Mouse (Mus musculus): ENCODE measurements around the gene Zmynd11.
"Not testable (repeated sequence)": the region's sequence is repeated elsewhere in the genome, so short reads cannot be mapped to it uniquely, and the experiment has no call there.

The Zmynd11 gene

DNA sequence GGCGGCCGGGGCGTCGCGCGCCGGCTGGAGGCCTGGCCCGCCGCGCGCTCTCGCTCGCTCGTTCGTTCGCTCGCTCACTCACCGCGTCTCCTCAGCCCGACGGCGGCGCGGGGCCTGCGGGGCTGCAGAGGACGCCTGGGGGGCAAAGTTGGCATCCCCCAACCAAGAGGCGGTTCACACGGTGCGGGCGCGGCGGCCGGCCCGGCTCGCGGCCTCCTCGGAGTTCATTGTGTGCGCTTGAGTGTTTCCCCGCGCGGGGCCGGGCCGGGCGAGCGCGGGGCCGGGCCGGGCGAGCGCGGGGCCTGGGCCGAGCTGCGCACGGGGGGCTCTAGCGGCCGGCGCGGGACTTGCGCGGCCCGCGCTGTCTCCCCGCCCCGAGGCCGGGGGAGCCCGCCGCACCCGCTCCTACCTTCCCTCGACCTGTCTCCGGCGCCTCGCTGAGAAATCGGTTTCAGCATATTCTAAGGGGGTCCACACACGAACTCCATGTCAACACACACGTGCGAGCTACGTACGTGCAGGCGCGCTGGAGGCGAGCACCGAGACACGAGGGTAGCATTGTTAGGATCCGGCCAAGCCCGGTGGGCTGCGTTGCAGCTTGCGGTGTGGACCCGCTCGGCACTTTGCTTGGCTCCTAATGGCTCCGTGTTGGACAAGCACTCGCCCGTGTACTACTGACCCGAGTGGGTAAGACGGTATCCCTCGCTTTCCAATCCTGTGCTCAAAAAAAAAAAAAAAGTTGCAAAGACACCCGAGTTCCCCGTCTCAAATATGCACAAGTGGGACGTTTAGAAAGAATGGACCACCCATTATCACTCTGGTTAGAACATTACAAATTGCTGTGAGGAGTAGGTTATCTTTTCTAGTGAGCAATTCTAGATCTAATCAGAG lies at the start of gene Zmynd11:
Zmynd11 (minus strand) TSS at position 685 of the 891 bp plus-strand sequence.
- peak; percentile 40 to 53 for DNase-seq (ENCODE audit: low spot score in 2 of 2)

DNA sequence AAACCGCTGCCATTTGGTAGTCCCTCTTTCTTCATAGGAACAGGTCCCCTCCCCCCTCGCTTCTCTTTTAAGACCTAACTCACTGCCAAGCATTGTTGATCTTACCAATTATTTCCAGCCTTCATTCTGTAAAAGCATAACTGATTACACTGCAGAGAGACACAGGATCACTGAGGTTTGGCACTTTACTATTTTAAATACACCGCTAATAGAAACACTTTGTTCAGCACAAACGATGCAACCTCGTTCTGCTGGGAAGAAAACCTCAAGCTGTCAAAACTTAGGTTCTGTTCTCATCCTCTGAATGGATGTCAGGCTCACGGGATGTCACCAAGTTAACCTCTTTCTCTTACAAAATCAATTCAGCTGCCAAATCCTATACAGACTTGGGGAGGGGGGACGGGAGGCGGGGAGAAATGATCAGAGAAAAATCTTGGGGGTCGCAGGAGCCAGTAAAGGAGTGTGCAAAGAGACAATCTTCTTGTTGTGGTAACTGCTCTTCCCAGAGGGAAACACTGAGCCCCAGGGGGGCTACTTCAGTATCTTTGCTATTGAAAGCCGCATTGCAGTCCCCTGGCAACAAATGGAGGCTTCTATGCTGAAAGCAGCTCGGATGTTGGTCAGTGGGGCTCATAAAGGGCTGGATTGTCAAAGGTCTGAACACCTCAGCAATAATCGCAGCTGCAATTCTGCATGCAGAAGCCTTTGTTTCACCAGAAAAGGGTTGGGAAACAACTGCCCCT lies 30.9 kb upstream of the Zmynd11 start:
- DNase-seq (ENCODE audit: low spot score in 2 of 2) = peak in 1 of 2 experiments; percentile 8

DNA sequence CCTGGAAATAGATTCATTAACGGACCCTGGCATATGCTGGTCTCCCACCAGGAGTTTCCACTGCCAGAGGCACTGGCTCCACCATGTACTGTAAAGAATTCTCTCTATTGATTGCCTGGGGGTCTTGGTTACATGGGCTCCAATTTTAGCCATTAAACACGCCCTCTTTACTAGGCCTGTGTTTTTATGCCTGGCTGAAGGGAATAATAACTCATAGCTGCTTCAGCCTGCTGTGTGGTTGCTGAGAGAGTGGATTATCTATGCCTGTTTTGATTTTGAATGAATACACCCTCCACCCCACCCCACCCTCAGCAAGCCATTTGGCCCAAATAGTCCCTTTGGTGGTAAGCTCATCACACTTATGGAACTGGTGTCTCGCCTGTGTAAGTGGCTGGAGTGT lies 20.9 kb upstream of the Zmynd11 start:
- no peak for DNase-seq (ENCODE audit: low spot score in 2 of 2)

DNA sequence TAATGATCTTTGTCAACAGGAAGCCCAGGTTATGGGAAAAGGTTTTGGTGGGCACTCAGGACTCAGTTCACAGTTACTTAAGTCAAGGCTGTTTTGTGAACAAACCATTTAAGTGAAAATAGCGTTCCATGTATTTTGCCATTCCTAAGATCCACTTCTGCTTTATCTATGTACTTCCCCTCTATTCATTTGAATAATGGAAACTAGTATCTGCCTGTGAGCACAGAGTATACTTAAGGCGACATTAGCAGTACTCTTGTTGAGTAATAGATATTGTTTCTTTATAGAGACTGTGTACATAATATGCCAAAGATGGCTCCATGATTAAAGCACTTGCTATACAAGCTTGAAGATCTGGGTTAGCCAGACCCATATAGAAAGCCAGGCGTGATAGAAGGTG lies 18.6 kb upstream of the Zmynd11 start:
- DNase-seq (ENCODE audit: low spot score in 2 of 2) = no peak

DNA sequence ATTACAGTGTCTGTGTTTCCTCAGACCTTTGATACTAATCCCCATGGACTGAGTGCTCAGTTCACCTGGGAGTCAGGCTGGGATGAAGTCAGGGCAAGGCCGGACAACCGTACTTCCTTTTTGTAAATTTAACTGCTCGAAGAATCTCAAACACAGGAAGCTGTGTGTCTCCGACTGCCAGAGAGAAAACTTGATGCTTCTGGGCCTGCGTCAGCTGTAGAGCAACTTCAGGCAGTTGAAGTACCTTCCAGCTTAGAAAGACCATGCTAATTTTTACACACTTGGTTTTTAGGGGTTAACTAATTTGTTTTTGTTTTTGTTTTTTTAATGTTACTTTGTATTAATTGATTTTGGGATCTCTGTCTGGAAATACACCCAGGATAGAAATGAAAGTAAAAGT lies 10.8 kb upstream of the Zmynd11 start:
- no peak for DNase-seq (ENCODE audit: low spot score in 2 of 2)

DNA sequence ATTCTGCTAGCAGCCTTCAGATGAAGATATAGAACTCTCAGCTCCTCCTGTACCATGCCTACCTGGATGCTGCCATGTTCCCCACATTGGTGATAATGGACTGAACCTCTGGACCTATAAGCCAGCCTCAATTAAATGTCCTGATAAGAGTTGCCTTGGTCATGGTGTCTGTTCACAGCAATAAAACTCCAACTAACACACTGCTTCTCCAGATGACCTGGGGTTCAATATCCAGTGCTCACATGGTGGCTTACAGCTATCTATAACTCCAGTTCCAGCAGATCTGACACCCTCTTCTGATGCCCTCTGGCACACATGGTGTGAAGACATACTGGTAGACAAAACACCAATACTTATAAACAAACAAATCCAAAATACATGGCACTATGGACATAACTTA lies 8.9 kb upstream of the Zmynd11 start:
- DNase-seq (ENCODE audit: low spot score in 2 of 2) = no peak

DNA sequence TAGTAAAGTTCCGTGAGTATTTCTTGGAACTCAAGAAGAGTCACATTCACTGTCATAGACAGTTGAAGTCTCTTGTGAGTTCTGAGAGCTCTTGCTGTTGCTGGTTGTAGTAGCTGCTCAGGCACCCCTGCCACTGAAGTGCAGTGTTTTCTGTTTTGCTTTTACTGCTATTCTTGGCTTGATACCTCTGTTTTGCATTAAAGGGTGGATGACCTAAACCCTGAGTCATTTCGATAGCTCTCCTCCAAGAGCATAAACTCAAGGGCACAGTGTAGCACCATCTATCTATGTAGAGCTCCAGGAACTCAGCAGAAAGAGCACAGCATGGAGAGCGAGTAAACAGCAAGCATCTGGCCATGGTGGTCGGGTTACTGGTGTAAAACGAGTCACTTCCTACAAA lies 2.1 kb upstream of the Zmynd11 start:
- DNase-seq (ENCODE audit: low spot score in 2 of 2) = no peak

DNA sequence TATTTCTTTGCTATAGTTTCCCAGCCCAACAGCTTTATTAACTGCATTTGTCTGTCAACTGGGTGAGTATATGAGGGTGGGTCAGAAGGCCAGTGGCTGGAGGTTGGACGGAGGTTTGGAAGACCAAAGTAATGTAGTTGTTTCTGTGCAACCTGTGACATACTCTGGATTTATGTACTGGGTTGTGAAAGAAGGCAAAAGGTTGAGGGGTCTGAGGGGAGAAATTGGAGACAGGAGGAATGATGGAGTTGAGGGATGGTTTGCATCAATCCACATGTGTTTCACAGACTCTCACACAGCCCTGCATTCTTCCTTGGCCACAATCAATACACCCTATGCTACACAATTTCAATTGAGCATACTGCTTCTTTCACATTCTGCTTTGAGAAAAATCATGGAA lies 1.4 kb upstream of the Zmynd11 start:
- DNase-seq (ENCODE audit: low spot score in 2 of 2) = no peak

DNA sequence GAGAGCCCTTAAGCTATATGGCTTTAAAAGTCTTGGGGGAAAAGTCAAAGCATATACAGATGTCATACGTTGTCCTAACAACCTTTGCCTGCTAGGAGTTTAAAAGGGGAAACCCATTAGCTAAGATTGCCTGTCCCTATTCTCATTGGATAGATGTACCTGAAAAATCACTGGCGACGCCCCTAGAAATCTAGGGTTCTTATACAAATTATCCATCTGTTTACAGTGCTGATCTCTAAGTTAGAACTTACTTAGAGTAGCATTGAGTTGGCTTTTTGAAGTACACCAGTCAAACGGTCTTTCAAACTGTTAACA lies 364 bp upstream of the Zmynd11 start:
- no peak for DNase-seq (ENCODE audit: low spot score in 2 of 2)

DNA sequence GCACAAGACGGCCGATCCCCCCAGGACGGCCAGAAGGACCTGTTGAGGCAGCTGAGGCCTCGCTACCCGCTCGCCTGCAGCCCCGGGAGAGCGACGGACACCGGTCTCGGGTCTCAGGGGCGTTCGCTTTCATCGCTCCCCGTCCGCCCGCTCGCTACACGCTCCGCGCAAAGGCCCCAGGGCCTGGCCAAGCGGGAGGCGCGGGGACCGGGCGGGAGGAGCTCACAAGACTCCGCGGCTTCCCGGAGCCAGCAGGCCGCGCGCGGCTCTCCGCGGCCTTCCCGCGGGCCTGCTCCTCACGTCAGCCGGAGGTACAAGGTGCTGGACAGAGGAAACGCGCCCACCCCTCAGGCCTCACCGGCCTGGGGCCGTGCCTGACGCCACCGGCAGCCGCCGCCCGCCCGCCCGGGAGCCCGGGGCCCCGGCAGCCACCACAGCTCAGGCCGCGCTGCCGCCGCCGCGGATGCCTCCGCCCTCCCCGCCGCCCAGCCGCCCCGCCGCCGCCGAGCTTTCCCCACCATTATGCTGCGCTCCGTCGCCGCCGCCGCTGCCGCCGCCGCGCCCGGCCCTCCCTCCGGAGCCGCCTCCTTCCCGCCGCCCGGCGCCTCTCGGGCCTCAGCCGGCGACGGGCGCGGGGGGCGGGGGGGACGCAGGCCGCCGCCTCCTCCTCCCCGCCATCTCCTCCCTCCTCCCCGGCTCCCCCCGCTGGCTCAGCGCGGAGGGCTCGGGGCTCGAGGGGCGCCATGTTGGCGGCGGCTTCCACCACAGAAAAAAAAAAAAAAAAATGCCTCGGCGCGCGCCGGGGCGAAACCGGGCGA lies 1.1 kb downstream of the Zmynd11 start:
- peak; percentile 24 to 50 for DNase-seq (ENCODE audit: low spot score in 2 of 2)

DNA sequence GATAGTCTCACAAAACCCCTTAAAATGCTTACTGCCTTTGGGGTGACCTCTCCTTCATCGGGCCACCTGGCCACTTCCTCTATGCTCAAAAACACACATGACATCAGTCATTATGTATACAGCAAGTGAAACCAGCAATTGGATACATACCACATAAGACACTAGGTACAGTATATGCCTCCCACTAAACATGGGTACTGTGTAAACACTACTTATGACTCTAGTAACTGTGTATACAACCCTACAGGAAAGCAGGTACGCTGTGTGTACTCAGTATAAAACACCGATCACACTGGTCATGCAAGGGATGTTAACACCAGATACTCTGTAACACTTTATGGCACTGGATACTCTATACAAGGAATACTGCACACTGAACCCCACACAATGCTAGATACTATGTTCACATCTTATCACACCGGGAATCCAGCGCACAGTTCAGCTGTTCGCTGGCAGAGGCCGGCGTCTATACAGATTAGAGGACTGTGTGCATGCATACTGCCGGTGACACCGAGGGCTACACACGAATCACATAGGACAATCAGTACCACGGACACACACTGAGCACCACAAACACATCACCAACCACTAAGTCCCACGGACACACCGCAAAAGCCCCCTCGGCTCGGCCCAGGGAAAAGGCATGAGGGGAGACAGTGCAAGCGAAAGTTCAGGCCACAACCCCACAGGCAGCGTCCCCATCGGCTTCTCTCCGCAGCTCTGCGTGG lies 1.9 kb downstream of the Zmynd11 start:
- peak in 1 of 2 experiments; percentile 18 for DNase-seq (ENCODE audit: low spot score in 2 of 2)

DNA sequence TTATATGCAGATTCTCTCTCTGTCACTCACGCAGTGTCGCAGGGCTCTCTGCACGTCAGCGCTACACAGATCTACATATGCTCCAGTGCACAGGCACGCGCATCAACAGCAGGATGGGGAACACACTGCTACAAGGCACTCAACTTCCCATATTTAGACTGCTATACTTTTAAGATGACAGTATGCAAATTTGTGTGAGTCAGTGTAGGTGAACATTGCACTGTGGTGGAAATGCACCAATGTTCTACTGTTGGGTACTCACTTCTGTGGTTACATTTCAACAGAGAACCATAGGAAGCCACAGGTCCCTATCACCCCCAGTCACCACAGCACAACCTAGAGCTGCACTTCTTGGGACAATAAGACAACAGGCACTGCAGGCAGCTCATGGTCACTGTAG lies 5.1 kb downstream of the Zmynd11 start:
- no peak for DNase-seq (ENCODE audit: low spot score in 2 of 2)

DNA sequence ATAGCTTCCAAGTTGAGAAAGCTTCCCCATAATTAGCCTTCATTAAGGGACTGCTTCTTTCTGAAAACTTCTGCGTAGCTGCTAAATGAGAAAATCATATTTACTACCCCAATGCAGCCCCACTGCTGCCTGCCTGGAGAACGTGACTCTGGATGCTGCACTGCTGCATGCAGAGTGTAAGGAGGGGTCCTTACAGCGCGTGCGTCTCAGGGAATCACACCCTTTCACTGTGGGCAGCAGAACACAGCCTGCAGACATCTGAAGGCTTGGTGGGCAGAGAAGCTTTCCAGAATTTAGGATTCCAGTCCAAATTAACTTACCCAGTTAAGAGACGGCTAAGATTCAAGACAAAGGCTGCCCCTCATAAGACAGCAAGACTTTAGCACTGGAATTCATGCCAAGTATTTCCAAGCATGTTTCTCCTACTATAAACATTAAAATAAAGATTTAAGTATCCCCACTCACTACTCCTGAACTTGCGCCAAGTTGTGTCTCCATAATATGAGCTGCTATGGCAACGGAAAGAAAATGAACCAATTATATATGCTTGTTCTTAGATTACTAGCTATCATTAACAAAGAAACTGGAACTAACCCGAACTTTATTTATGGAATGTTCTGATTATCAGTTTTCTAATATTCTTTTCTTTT lies 7.2 kb downstream of the Zmynd11 start:
- no peak for DNase-seq (ENCODE audit: low spot score in 2 of 2)

DNA sequence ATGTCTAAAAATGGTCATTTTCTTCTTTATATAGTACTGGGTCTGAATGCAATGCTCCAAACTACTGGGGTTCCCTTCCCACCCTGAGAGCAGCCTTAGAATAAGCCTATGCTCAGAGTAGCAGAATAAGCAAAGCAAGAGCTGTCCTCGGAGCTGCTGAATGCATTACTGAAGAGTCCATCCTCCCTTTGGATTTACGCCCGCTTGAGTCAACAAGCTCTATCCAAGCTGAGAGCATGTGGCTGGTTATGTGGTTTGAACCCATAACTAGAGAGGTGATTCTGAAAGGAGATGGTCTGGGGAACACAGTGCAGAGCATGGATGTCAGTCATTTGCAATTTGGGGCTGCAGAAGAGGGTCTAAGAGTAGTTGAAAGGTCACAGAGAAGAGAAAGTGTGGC lies 11.4 kb downstream of the Zmynd11 start:
- no peak for DNase-seq (ENCODE audit: low spot score in 2 of 2)

DNA sequence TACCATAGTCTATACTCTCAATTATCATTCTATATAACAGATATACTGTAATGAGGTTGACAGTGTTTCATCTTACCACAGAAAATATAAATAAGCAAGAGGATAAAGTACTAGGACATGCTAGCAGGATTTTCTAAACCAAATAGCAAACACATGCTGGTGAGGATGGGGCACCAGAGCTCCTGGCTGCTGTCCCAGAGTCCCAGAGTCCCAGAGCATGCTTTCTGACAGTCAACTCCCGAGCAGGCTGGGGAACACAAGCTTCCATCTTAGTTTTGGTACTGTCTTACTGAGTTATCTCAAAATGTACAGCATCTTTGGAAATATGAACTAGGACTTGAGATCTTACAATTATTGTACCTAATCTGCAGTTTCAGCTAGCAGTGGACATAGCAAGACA lies 14.8 kb downstream of the Zmynd11 start:
- DNase-seq (ENCODE audit: low spot score in 2 of 2) = no peak

DNA sequence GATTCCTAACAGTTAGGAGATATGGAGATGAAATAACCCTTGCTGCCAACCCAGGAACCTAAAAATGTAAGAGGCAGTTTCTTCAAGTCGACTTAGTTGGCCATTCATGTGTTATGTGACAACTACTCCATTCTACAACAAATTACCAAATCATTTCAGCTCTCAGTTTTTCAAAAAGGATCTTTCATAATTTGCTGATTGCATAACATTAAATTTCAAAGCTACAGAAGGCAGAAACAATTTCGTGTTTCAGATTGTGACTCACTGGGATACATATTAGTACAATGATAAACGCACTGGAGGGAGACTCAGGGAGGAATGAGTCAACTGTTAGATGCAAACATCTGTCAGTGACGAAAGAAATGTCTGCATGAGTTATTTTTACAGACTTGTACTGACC lies 15.3 kb downstream of the Zmynd11 start:
- DNase-seq (ENCODE audit: low spot score in 2 of 2) = no peak

DNA sequence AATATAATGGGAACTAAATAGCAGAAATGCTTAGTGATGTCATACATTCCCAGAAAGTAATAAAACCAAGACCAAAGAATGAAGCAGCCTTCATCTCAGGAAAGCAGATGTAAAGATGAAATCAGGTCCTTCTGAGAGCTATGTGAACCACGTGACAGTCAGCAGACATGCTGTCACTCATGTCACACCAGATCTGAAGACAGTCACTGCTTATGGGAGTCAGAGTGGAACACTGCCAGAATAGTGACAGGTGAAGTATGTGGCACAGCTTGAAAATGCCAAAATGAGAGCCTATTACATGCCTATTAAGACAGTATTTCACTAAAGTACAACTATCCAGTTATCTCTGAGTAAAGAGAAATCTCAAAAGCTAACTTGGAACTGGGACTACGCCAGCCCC lies 26.9 kb downstream of the Zmynd11 start:
- no peak for DNase-seq (ENCODE audit: low spot score in 2 of 2)

DNA sequence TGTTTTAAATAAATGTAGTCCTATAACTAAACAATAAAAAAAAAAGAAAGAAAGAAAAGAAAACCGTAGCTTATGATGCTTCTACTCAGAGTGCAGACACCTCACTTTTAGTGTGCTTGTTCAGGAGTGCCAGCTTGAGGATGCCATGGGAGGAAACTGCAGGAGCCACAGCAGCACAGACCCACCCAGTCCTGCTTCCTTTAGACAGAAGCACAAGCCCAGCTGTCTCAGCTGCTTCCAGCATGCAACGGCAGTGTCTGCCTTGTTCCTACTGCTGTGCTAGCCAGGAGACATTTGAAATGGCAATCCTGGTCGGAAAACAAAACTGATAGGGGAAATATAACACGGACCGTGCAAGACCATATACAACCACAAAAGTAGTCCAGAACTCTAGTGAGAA lies 28.1 kb downstream of the Zmynd11 start:
- DNase-seq (ENCODE audit: low spot score in 2 of 2) = no peak

DNA sequence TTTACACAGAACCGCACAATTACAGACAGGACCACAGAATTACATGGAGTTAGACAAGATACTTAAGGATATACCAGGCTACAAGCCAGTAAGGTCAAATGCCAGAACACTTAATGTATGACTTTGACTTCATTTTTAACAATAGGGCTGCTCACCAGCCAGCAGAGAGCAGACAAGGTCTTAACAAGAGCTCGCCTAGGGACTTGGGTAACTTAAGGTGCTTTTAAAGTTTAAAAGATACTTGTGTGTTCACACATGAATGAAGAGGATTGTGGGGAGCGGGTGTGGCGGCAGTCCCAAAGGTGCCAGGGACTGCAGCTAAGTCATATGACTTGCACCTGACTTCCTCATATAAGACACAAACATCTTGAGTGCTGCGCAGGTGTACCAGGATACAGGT lies 32.9 kb downstream of the Zmynd11 start:
- DNase-seq (ENCODE audit: low spot score in 2 of 2) = not testable (repeated sequence)

DNA sequence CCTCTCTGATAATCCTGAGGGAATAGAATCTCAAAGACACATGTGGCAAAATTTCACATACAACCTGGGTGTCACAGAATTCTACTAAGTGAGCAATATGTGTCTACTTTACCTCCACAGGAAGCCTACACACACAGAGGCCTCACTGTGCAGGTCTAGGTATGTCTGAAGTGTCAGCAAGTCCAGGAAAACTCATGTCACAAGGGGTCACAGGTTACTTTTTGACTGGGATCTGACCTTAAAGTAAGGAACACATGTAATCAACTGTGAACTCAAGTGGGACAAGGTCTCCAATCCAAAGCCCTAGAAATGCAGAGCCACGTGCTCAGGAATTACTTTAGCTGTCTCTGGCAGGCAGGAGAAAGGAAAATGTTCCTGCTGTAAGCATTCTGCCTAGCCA lies 36.1 kb downstream of the Zmynd11 start:
- no peak for DNase-seq (ENCODE audit: low spot score in 2 of 2)

DNA sequence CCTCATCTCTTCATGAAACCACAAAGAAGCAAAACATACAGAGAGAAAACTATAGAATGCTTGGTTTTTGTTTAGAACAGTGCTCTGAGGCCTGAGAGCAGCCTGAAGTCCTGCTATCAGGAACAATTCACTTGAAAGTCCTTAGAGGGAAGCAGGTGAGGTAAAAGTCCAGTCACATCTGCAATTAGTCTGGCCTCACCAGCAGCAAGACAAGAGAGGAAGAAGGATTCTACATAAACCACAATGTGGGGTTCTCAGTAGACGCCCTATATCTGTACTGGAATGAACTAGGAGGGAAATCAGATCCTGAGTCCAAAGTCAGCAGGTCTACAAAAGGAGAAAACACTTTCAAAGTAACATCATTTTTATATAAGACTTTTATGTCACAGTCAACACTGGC lies 49.9 kb downstream of the Zmynd11 start:
- no peak for DNase-seq (ENCODE audit: low spot score in 2 of 2)
